11 mouse cellular contexts compared by ENCODE assay signal in the genomic region with DNA sequence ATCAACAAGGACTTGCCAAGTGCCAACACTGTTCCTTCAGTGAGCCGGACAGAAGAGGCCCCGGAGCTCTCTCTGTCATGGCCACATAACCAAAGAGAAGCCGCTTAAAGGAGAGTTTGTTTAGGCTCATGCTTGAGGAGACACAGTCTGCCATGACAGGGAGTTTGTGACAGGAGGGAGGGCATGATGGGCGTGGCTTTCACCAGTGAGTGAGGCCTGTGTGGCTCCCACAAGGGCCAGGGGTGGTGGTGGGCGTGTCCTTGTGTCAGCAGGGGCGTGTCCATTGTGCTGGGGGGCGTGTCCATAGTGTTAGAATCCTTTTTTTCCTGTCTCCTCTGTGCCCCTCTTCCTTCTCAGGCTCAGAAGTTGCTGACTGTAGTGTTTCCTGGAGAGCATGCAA.
DNase-seq lines count a peak whose midpoint lies in the region; ATAC-seq lines count a peak whose summit lies in the region.
"Had no signal": no experiment of that assay in that cellular context is flagged by ENCODE, and none has a peak within 500 bp of the region (broad histone marks: within the 10 kb centered on the region; RNA-seq: fewer than 3 reads in every experiment).

No protein-coding gene starts in this region.

- H3K27ac ChIP-seq in midbrain, embryonic 10.5 days (replicated peaks): no peak overlapping the region
- no peak overlapping the region for H3K27ac ChIP-seq in midbrain, embryonic 15.5 days
- H3K27ac ChIP-seq: neural tube, embryonic 12.5 days had no signal

- 59% methylated on average over 7 of the region's 7 CpGs for WGBS in midbrain, embryonic 10.5 days
- 48% methylated on average over 7 of the region's 7 CpGs for WGBS in midbrain, embryonic 15.5 days

- no peak for ATAC-seq in midbrain, embryonic 15.5 days (replicated peaks)
- no peak for ATAC-seq in CD4-positive, CD25-positive, alpha-beta regulatory T cell, adult 4 months

- no peaks in the 10 kb centered on the region for H3K9me3 ChIP-seq in midbrain, embryonic 10.5 days (replicated peaks)
- H3K9me3 ChIP-seq in midbrain, embryonic 15.5 days: no peaks in the 10 kb centered on the region
- H3K9me3 ChIP-seq: neural tube, embryonic 12.5 days had no signal

- DNase-seq in midbrain, embryonic 10.5 days (ENCODE audit: low spot score): peak; percentile 51
- peak; percentile 64 for DNase-seq in embryo, embryonic 10 days (ENCODE audit: low spot score)
- DNase-seq in liver: peak; percentile 83
- peak; percentile 57 for DNase-seq in thymus, postnatal 25 days
- DNase-seq in adrenal gland, postnatal 25 days: no peak
- DNase-seq: adrenal gland, postnatal 10 days; heart, postnatal 14 days had no signal

- no peaks in the 10 kb centered on the region for H3K36me3 ChIP-seq in midbrain, embryonic 10.5 days
- H3K36me3 ChIP-seq in midbrain, embryonic 15.5 days (replicated peaks): no peaks in the 10 kb centered on the region
- H3K36me3 ChIP-seq: neural tube, embryonic 12.5 days had no signal

- no peak overlapping the region for H3K4me2 ChIP-seq in midbrain, embryonic 15.5 days
- H3K4me2 ChIP-seq: neural tube, embryonic 12.5 days had no signal

- no peaks in the 10 kb centered on the region for H3K27me3 ChIP-seq in midbrain, embryonic 10.5 days (ENCODE audit: low read depth, poor library complexity, severe bottlenecking)
- H3K27me3 ChIP-seq in midbrain, embryonic 15.5 days (replicated peaks): no peaks in the 10 kb centered on the region
- H3K27me3 ChIP-seq: neural tube, embryonic 12.5 days had no signal

- H3K4me3 ChIP-seq in midbrain, embryonic 10.5 days: no peak overlapping the region
- no peak overlapping the region for H3K4me3 ChIP-seq in midbrain, embryonic 15.5 days
- H3K4me3 ChIP-seq: erythroblast, embryonic 14.5 days; neural tube, embryonic 12.5 days had no signal

- H3K9ac ChIP-seq in midbrain, embryonic 15.5 days: no peak overlapping the region
- H3K9ac ChIP-seq: neural tube, embryonic 12.5 days had no signal

- peaks cover 56% of the 10 kb centered on the region for H3K4me1 ChIP-seq in midbrain, embryonic 10.5 days
- H3K4me1 ChIP-seq in midbrain, embryonic 15.5 days: no peaks in the 10 kb centered on the region
